Mouse (Mus musculus) liver, postnatal 0 days (tissue): ENCODE data around the gene Rhox4e.
"Not testable (repeated sequence)": the region's sequence is repeated elsewhere in the genome, so short reads cannot be mapped to it uniquely, and the experiment has no call there.

Experiments
- CTCF ChIP-seq: sonication (generic); IDR thresholded peaks from 2 replicates; pipeline ENCODE4 v1.5.1; 2016; ENCODE audit warnings: antibody characterized with exemption, low read depth
- EP300 ChIP-seq: IDR thresholded peaks from 2 replicates; pipeline ENCODE4 v1.6.1; 2016; ENCODE audit warnings: antibody characterized with exemption, low read depth, mild to moderate bottlenecking

DNA sequence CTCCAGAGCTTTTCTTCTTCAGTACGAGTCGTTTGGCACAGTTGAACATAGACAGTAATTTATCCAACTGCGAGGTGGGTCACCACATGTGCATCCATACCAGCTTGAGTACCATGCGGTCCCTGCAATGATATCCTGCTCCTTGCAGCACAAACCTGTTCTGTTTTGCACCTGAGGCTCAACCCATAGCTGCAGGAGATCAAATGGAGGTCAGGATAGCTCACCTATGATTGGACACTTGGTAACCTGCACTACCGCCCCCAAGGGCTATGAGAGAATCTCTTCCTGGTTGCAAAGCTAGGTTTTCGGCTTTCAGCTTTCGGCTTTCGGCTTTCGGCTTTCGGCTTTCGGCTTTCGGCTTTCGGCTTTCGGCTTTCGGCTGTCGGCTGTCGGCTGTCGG, 43.2 kb upstream of the Rhox4e start, which contains the start of gene Rhox4d:
- not testable (repeated sequence) for TF ChIP-seq EP300, CTCF
